Mouse (Mus musculus) myocyte (in vitro differentiated cells): ENCODE data around the gene Zfp109. TPM values are rescaled to one million over a fixed set of nuclear protein-coding genes. Genes with fewer than 3 reads are reported as not detected.

ENCODE experiments used
- H3K27me3 ChIP-seq: one replicate; pipeline ENCODE4 v1.6.1; 2011; ENCODE audit not compliant: control insufficient read depth, insufficient read depth, insufficient read length
- H3K36me3 ChIP-seq: one replicate; pipeline ENCODE4 v1.6.1; 2011; ENCODE audit not compliant: control insufficient read depth, insufficient read depth
- H3K4me2 ChIP-seq: one replicate; pipeline ENCODE4 v1.6.1; 2011; ENCODE audit warnings: low read depth, control low read depth
- H3K4me3 ChIP-seq: one replicate; pipeline ENCODE4 v1.5.1; 2011; ENCODE audit warnings: mild to moderate bottlenecking, control low read depth, moderate library complexity
- H3K79me2 ChIP-seq: one replicate; pipeline ENCODE4 v1.6.1; 2011; ENCODE audit not compliant: control insufficient read depth, insufficient read depth
- H3ac ChIP-seq: one replicate; pipeline ENCODE4 v1.6.1; 2011; ENCODE audit not compliant: control insufficient read depth, insufficient read length
- CEBPB ChIP-seq: IDR thresholded peaks from 2 replicates; pipeline ENCODE4 v1.6.1; 2011; ENCODE audit warnings: mild to moderate bottlenecking, moderate library complexity; ENCODE audit not compliant: poor library complexity, insufficient read depth, severe bottlenecking
- MAX ChIP-seq: IDR thresholded peaks from one replicate; pipeline ENCODE4 v1.6.1; 2011; ENCODE audit warnings: low read depth, mild to moderate bottlenecking, control low read depth
- MYOD1 ChIP-seq, 3 experiments: IDR thresholded peaks; one replicate each; pipeline ENCODE4 v1.6.1; 2011; ENCODE audit warnings: control low read depth in 2 of 3, low read depth in 2 of 3, mild to moderate bottlenecking in 2 of 3, moderate library complexity in 1 of 3; ENCODE audit not compliant: insufficient read length in 2 of 3, control insufficient read depth in 1 of 3
- MYOG ChIP-seq, 3 experiments: IDR thresholded peaks; one replicate each; pipeline ENCODE4 v1.6.1; 2011; ENCODE audit warnings: control low read depth in 2 of 3, low read depth in 2 of 3, mild to moderate bottlenecking in 2 of 3; ENCODE audit not compliant: insufficient read length in 2 of 3, control insufficient read depth in 1 of 3, insufficient read depth in 1 of 3
- POLR2A ChIP-seq: IDR thresholded peaks from one replicate; pipeline ENCODE4 v1.6.1; 2011; ENCODE audit warnings: low read depth, mild to moderate bottlenecking, control low read depth, moderate library complexity; ENCODE audit not compliant: insufficient read length
- POLR2AphosphoS2 ChIP-seq: IDR thresholded peaks from one replicate; pipeline ENCODE4 v1.6.1; 2011; ENCODE audit warnings: low read depth, control low read depth; ENCODE audit not compliant: insufficient read length
- REST ChIP-seq: IDR thresholded peaks from one replicate; pipeline ENCODE4 v1.6.1; 2011; ENCODE audit warnings: mild to moderate bottlenecking, control low read depth, moderate library complexity; ENCODE audit not compliant: insufficient read depth, insufficient read length
- SRF ChIP-seq: IDR thresholded peaks from one replicate; pipeline ENCODE4 v1.6.1; 2011; ENCODE audit warnings: low read depth; ENCODE audit not compliant: control insufficient read depth, insufficient read length
- TCF3 ChIP-seq: IDR thresholded peaks from one replicate; pipeline ENCODE4 v1.6.1; 2011; ENCODE audit warnings: low read depth, control low read depth; ENCODE audit not compliant: insufficient read length
- USF1 ChIP-seq: IDR thresholded peaks from one replicate; pipeline ENCODE4 v1.6.1; 2011; ENCODE audit warnings: low read depth, mild to moderate bottlenecking, control low read depth, moderate library complexity
- polyA plus RNA-seq: library from polyadenylated mRNA; unstranded; fragments of >200 nt; fragmentation: generic; extraction: Trizol; gene quantifications from one replicate; pipeline ENCODE4 v1.2.1, GENCODE M21; 2012; ENCODE audit warnings: missing spikeins

Zfp109 gene
- polyA plus RNA-seq, 1 experiment: 0.46 TPM

GRCm38 (mm10) chr7:24187611-24188010 lies 49.7 kb downstream of the Zfp109 start:
- no peak overlapping the region for H3ac ChIP-seq
- no peaks in the 10 kb centered on the region for H3K79me2 ChIP-seq
- H3K36me3 ChIP-seq: no peaks in the 10 kb centered on the region
- H3K4me3 ChIP-seq: no peak overlapping the region
- H3K4me2 ChIP-seq: no peak overlapping the region
- no peaks in the 10 kb centered on the region for H3K27me3 ChIP-seq
- TF ChIP-seq POLR2A (no peak), POLR2AphosphoS2 (no peak), MYOG (IDR thresholded peaks at IDR 0.05; ENCODE audit: control insufficient read depth in 1 of 3, insufficient read depth in 1 of 3, insufficient read length in 2 of 3, low read depth in 2 of 3) (no peak), MYOD1 (IDR thresholded peaks at IDR 0.05; ENCODE audit: control insufficient read depth in 1 of 3, insufficient read length in 2 of 3, low read depth in 2 of 3) (no peak), SRF (no peak), MAX (no peak), USF1 (no peak), CEBPB (no peak), REST (no peak), TCF3 (no peak)

Other genes starting within 250 kb of the Zfp109 start
- not detected for gene V1rd19, start 235.9 kb downstream of the Zfp109 start, polyA plus RNA-seq
- not detected for gene Vmn1r183, start 184.3 kb downstream of the Zfp109 start, polyA plus RNA-seq
- gene Zfp180, start 155.6 kb downstream of the Zfp109 start, polyA plus RNA-seq: 9.0 TPM
- gene Zfp112, start 125.2 kb downstream of the Zfp109 start, polyA plus RNA-seq: 1.2 TPM
- gene Zfp235, start 103.4 kb downstream of the Zfp109 start, polyA plus RNA-seq: 2.0 TPM
- gene Zfp114, start 62.5 kb downstream of the Zfp109 start, polyA plus RNA-seq: not detected
- 0.90 TPM for gene Zfp111, start 26.1 kb downstream of the Zfp109 start, polyA plus RNA-seq
- 0.38 TPM for gene Zfp108, start 17.2 kb upstream of the Zfp109 start, polyA plus RNA-seq
- gene Zfp93, start 32.9 kb upstream of the Zfp109 start, polyA plus RNA-seq: 1.4 TPM
- 4.3 TPM for gene Zfp61, start 63.7 kb upstream of the Zfp109 start, polyA plus RNA-seq
- 2.1 TPM for gene Zfp94, start 79.1 kb upstream of the Zfp109 start, polyA plus RNA-seq
- 0.05 TPM for gene Tescl, start 96.4 kb upstream of the Zfp109 start, polyA plus RNA-seq
- gene Lypd5, start 111.6 kb upstream of the Zfp109 start, polyA plus RNA-seq: not detected
- 37.4 TPM for gene Kcnn4, start 132.7 kb upstream of the Zfp109 start, polyA plus RNA-seq
- 17.4 TPM for gene Smg9, start 162.1 kb upstream of the Zfp109 start, polyA plus RNA-seq
- 0.32 TPM for gene Irgc1, start 214.7 kb upstream of the Zfp109 start, polyA plus RNA-seq
- gene Plaur, start 224.9 kb upstream of the Zfp109 start, polyA plus RNA-seq: 32.5 TPM
- 54.4 TPM for gene Cadm4, start 244.5 kb upstream of the Zfp109 start, polyA plus RNA-seq